Mouse (Mus musculus) thymus, adult 2 months (tissue): Measurements from ENCODE around the gene Ets1. TPM values are rescaled to one million over a fixed set of nuclear protein-coding genes. Genes with fewer than 3 reads are reported as not detected.

Experiments used
- DNase-seq: peaks from one replicate; pipeline ENCODE4 v3.0.0; 2021
- H3K27ac ChIP-seq: fragments of 200-500 bp; 2 replicates; pipeline ENCODE4 v1.5.1; 2012; ENCODE audit warnings: low read length, control low read depth; ENCODE audit not compliant: control insufficient read depth, insufficient read depth
- H3K27me3 ChIP-seq: fragments of 200-500 bp; 2 replicates; pipeline ENCODE4 v1.6.1; 2012; ENCODE audit warnings: mild to moderate bottlenecking, low read length, moderate library complexity, mixed read lengths; ENCODE audit not compliant: control insufficient read depth, insufficient read depth
- H3K36me3 ChIP-seq: fragments of 200-500 bp; 2 replicates; pipeline ENCODE4 v1.6.1; 2012; ENCODE audit warnings: mild to moderate bottlenecking, low read length, moderate library complexity; ENCODE audit not compliant: control insufficient read depth, insufficient read depth
- H3K4me1 ChIP-seq: fragments of 200-500 bp; replicated peaks from 2 replicates; pipeline ENCODE4 v1.6.1; 2012; ENCODE audit warnings: low read length; ENCODE audit not compliant: control insufficient read depth, insufficient read depth
- H3K4me3 ChIP-seq: fragments of 200-500 bp; 2 replicates; pipeline ENCODE4 v1.5.1; 2012; ENCODE audit warnings: mild to moderate bottlenecking, low read length, control low read depth, moderate library complexity; ENCODE audit not compliant: control insufficient read depth, insufficient read depth
- CTCF ChIP-seq: fragments of 200-500 bp; IDR thresholded peaks from 2 replicates; pipeline ENCODE4 v1.5.1; 2012; ENCODE audit warnings: mild to moderate bottlenecking, control low read depth, low read length, moderate library complexity, borderline replicate concordance; ENCODE audit not compliant: control insufficient read depth, poor library complexity, insufficient read depth; ENCODE audit errors: extremely low read depth
- POLR2A ChIP-seq: fragments of 200-500 bp; IDR thresholded peaks from 2 replicates; pipeline ENCODE4 v1.6.1; 2012; ENCODE audit warnings: mild to moderate bottlenecking, low read length, control low read depth, moderate library complexity; ENCODE audit not compliant: control insufficient read depth, poor library complexity, insufficient read depth; ENCODE audit errors: extremely low read depth
- WGBS: fragments of 180-500 bp; shearing (Covaris S2); methylation state at CpG from one replicate; pipeline ENCODE4 v1.1.7; 2018; 5-methylcytosine and 5-hydroxymethylcytosine counted together
- polyA plus RNA-seq: library from polyadenylated mRNA; depleted of rRNA; stranded (reverse); fragments of >200 nt; gene quantifications from 2 replicates; pipeline ENCODE4 v1.2.3, GENCODE M21; 2012

The Ets1 gene
- polyA plus RNA-seq, 1 experiment, result 272 TPM

- peak; percentile 18 for DNase-seq
- Histone ChIP-seq H3K27ac (peak overlapping the region; percentile 95; the same call in 1 of the 2 replicates), H3K4me3 (peak overlapping the region; percentile 54; the same call in 1 of the 2 replicates), H3K4me1 (peaks cover 13% of the 10 kb centered on the region), H3K27me3 (no peaks in the 10 kb centered on the region), H3K36me3 (peaks cover 40% of the 10 kb centered on the region)
- 35% methylated on average over 4 of the region's 4 CpGs for WGBS
- TF ChIP-seq POLR2A (no peak), CTCF (no peak)
These were observed 62.7 kb downstream of the Ets1 start for GRCm38 (mm10) chr9:32698766-32699165.

- Histone ChIP-seq H3K4me1 (peaks cover 11% of the 10 kb centered on the region), H3K27ac (peak overlapping the region; percentile 95), H3K36me3 (peaks cover 40% of the 10 kb centered on the region), H3K4me3 (peak overlapping the region; percentile 54), H3K27me3 (no peaks in the 10 kb centered on the region)
- no peak for TF ChIP-seq POLR2A
- no peak for TF ChIP-seq CTCF
- peak; percentile 47 for DNase-seq
- 21% methylated on average over 8 of the region's 8 CpGs for WGBS
These were observed 63.4 kb downstream of the Ets1 start for GRCm38 (mm10) chr9:32699391-32699841.

- TF ChIP-seq POLR2A, result no peak
- TF ChIP-seq CTCF, result no peak
- WGBS, result 42% methylated on average over 7 of the region's 7 CpGs
- Histone ChIP-seq H3K27ac (peak overlapping the region; percentile 95), H3K4me3 (peak overlapping the region; percentile 54), H3K4me1 (peaks cover 11% of the 10 kb centered on the region), H3K27me3 (no peaks in the 10 kb centered on the region), H3K36me3 (peaks cover 41% of the 10 kb centered on the region)
- peak; percentile 18 for DNase-seq
These were observed 64.3 kb downstream of the Ets1 start for GRCm38 (mm10) chr9:32700091-32700905.

- Histone ChIP-seq H3K4me3 (peak overlapping the region; percentile 59), H3K27me3 (no peaks in the 10 kb centered on the region)
These were observed 65.3 kb downstream of the Ets1 start for GRCm38 (mm10) chr9:32701126-32701997.

GRCm38 (mm10) chr9:32701998-32702305, 65.9 kb downstream of the Ets1 start:
- Histone ChIP-seq H3K27ac (peak overlapping the region; percentile 91), H3K4me1 (peaks cover 18% of the 10 kb centered on the region), H3K4me3 (peak overlapping the region; percentile 43), H3K36me3 (peaks cover 51% of the 10 kb centered on the region), H3K27me3 (no peaks in the 10 kb centered on the region)
- 55% methylated on average over 2 of the region's 2 CpGs for WGBS
- TF ChIP-seq CTCF, result no peak
- TF ChIP-seq POLR2A, result no peak
- peak; percentile 26 for DNase-seq

More at GRCm38 (mm10) chr9:32701126-32701997, 65.3 kb downstream of the Ets1 start:
- H3K27ac ChIP-seq, result peak overlapping the region; percentile 91
- DNase-seq, result peak; percentile 31
- WGBS, result 52% methylated on average over 20 of the region's 20 CpGs
- TF ChIP-seq CTCF (no peak), POLR2A (no peak)
- peaks cover 47% of the 10 kb centered on the region for H3K36me3 ChIP-seq
- H3K4me1 ChIP-seq, result peaks cover 18% of the 10 kb centered on the region

- H3K4me3 ChIP-seq, result no peak overlapping the region
- H3K4me1 ChIP-seq, result peaks cover 18% of the 10 kb centered on the region
- no peaks in the 10 kb centered on the region for H3K27me3 ChIP-seq
- DNase-seq, result peak; percentile 19
- H3K27ac ChIP-seq, result peak overlapping the region; percentile 95
- TF ChIP-seq CTCF (no peak), POLR2A (no peak)
- WGBS, result 3% methylated on average over 4 of the region's 4 CpGs
- H3K36me3 ChIP-seq, result peaks cover 56% of the 10 kb centered on the region
These were observed 66.9 kb downstream of the Ets1 start for GRCm38 (mm10) chr9:32702836-32703395.
